In the genomic region with DNA sequence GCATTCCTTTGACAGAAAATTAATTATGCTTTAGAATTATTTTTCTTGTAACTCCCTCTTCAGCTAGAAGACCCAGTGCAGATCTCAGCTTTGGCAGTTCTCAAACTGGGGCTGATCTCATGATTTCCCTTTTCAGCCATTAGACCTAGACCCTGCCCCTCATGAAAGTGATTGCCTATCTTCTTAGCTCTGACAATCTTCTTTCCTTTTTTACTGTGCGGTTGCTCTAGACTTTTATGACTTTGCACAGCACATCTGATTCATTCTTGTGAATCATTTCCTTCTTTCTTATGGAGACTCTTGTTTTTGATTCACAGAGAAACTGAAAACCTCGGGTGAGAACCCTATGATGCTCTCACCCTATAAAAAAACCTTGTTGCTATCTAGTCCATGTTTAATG, we compare ENCODE assay signal across 35 mouse cellular contexts.
"Had no signal": no experiment of that assay in that cellular context is flagged by ENCODE, and none has a peak within 500 bp of the region (broad histone marks: within the 10 kb centered on the region; RNA-seq: fewer than 3 reads in every experiment).

No protein-coding gene starts in this region.

- H3K4me3 ChIP-seq: heart, embryonic 12.5 days; heart, embryonic 13.5 days; heart, embryonic 15.5 days; hindbrain, embryonic 10.5 days; hindbrain, embryonic 12.5 days; hindbrain, embryonic 13.5 days; hindbrain, embryonic 15.5 days; intestine, embryonic 15.5 days; kidney, embryonic 15.5 days; layer of hippocampus, adult 2 months; left cerebral cortex, adult 2 months had no signal

- H3K4me2 ChIP-seq: heart, embryonic 11.5 days; heart, embryonic 12.5 days; heart, embryonic 13.5 days; heart, embryonic 15.5 days; hindbrain, embryonic 12.5 days; hindbrain, embryonic 13.5 days; hindbrain, embryonic 14.5 days; hindbrain, embryonic 15.5 days; intestine, embryonic 15.5 days; kidney, embryonic 15.5 days had no signal

- H3K4me1 ChIP-seq: heart, embryonic 12.5 days; heart, embryonic 13.5 days; heart, embryonic 15.5 days; hindbrain, embryonic 10.5 days; hindbrain, embryonic 12.5 days; hindbrain, embryonic 13.5 days; hindbrain, embryonic 15.5 days; intestine, embryonic 15.5 days; kidney, embryonic 15.5 days had no signal

- H3K27ac ChIP-seq: heart, embryonic 13.5 days; heart, embryonic 15.5 days; hindbrain, embryonic 10.5 days; hindbrain, embryonic 12.5 days; hindbrain, embryonic 13.5 days; hindbrain, embryonic 14.5 days; hindbrain, embryonic 15.5 days; hindbrain, postnatal 0 days; intestine, embryonic 15.5 days; kidney, embryonic 15.5 days; kidney, postnatal 0 days; layer of hippocampus, adult 2 months; left cerebral cortex, adult 2 months had no signal

- H3K9me3 ChIP-seq: heart, embryonic 12.5 days; heart, embryonic 13.5 days; heart, embryonic 15.5 days; hindbrain, embryonic 10.5 days; hindbrain, embryonic 12.5 days; hindbrain, embryonic 13.5 days; hindbrain, embryonic 15.5 days; intestine, embryonic 15.5 days; kidney, embryonic 15.5 days had no signal

- ATAC-seq: hindbrain, embryonic 16.5 days; hindbrain, postnatal 0 days; inflammation-experienced regulatory T-cells, adult 6 months; intestine, embryonic 15.5 days; intestine, embryonic 16.5 days; intestine, postnatal 0 days had no signal

- H3K9ac ChIP-seq: heart, embryonic 12.5 days; heart, embryonic 13.5 days; heart, embryonic 15.5 days; hindbrain, embryonic 12.5 days; hindbrain, embryonic 13.5 days; hindbrain, embryonic 14.5 days; hindbrain, embryonic 15.5 days; intestine, embryonic 15.5 days; kidney, embryonic 15.5 days had no signal

- DNase-seq: heart, postnatal 10 days; heart, postnatal 14 days; heart, postnatal 36 days; heart, postnatal 4 days; kidney, adult 11 months; kidney, adult 18-20 months; kidney, adult 2 months; kidney, adult 8-10 months; kidney, adult 9 months; kidney, postnatal 10 days; kidney, postnatal 14 days; kidney, postnatal 25 days; kidney, postnatal 36 days; kidney, postnatal 4 days; layer of hippocampus, adult 9-11 months; layer of hippocampus, postnatal 36 days had no signal

- H3K36me3 ChIP-seq: heart, embryonic 12.5 days; heart, embryonic 13.5 days; heart, embryonic 15.5 days; hindbrain, embryonic 10.5 days; hindbrain, embryonic 12.5 days; hindbrain, embryonic 13.5 days; hindbrain, embryonic 15.5 days; intestine, embryonic 15.5 days; kidney, embryonic 15.5 days had no signal

- H3K27me3 ChIP-seq: heart, embryonic 12.5 days; heart, embryonic 13.5 days; heart, embryonic 15.5 days; hindbrain, embryonic 12.5 days; hindbrain, embryonic 13.5 days; hindbrain, embryonic 15.5 days; intestine, embryonic 15.5 days; kidney, embryonic 15.5 days had no signal
